Mouse (Mus musculus): ENCODE measurements at regions not wholly inside any gene's neighbourhood (a gene's known extent, or its start where the extent isn't known, plus 50 kb on each side); places are given as distances from the start of the nearest gene placed in this dataset.

GRCm38 (mm10) chr17:88341141-88341540 is 99.4 kb upstream of the Foxn2 start:
- TF ChIP-seq GATA1 (IDR thresholded peaks at IDR 0.05; ENCODE audit: low read length) (no peak), TAL1 (IDR thresholded peaks at IDR 0.05; ENCODE audit: low read length) (no peak)
